ENCODE assay signal across 8 mouse cellular contexts in genomic region chr11:88214881-88215831, GRCm38 (mm10). TPM values are rescaled to one million over a fixed set of nuclear protein-coding genes. Genes with fewer than 3 reads are reported as not detected.
DNase-seq lines count a peak whose midpoint lies in the region; ATAC-seq and TF ChIP-seq lines count a peak whose summit lies in the region.

No protein-coding gene starts in this region.

- 59% methylated on average over 21 of the region's 21 CpGs for WGBS in embryonic facial prominence, embryonic 12.5 days
- WGBS in liver, postnatal 0 days (ENCODE audit: insufficient replicate concordance), result 55% methylated on average over 21 of the region's 21 CpGs

- H3K27me3 ChIP-seq in embryonic facial prominence, embryonic 12.5 days, result no peaks in the 10 kb centered on the region
- no peaks in the 10 kb centered on the region; the same call in 1 of the 2 replicates for H3K27me3 ChIP-seq in liver, postnatal 0 days (ENCODE audit: insufficient read depth, low read length)

- intact Hi-C loops in heart, postnatal 36 days (cut with DNase I), result no loop called here

- peak; percentile 58; the same call in 1 of the 2 replicates for ATAC-seq in embryonic facial prominence, embryonic 12.5 days (ENCODE audit: insufficient number of reproducible peaks, insufficient read depth, low FRiP score, low TSS enrichment)
- peak; percentile 26; the same call in 1 of the 2 replicates for ATAC-seq in megakaryocyte progenitor cell, adult 5-6 weeks (replicated peaks; ENCODE audit: poor library complexity)
- ATAC-seq in liver, postnatal 0 days, result no peak

- no peak for TF ChIP-seq CTCF in liver, postnatal 0 days (IDR thresholded peaks at IDR 0.05; ENCODE audit: low read depth)

- 0 out of 2 replicates have a peak, but pooled peaks cover 3% of the 10 kb centered on the region for H3K4me1 ChIP-seq in embryonic facial prominence, embryonic 12.5 days
- no peaks in the 10 kb centered on the region for H3K4me1 ChIP-seq in liver, postnatal 0 days (ENCODE audit: insufficient read depth)

- H3K4me3 ChIP-seq in embryonic facial prominence, embryonic 12.5 days, result no peak overlapping the region
- H3K4me3 ChIP-seq in liver, postnatal 0 days (ENCODE audit: low read depth, low read length), result no peak overlapping the region

- DNase-seq in retina, postnatal 1 day, result peak; percentile 57
- no peak for DNase-seq in retina, embryonic 14.5 days (ENCODE audit: low spot score)
- peak; percentile 61 to 68 for DNase-seq in heart, postnatal 36 days
- DNase-seq in layer of hippocampus, adult 18-20 months (ENCODE audit: low spot score in 2 of 2), result peak; percentile 59 to 80
- DNase-seq in natural killer cell, adult 2 months (ENCODE audit: low spot score in 2 of 2), result no peak
- DNase-seq in liver, postnatal 0 days, result no peak

- no peaks in the 10 kb centered on the region for H3K9me3 ChIP-seq in embryonic facial prominence, embryonic 12.5 days
- no peaks in the 10 kb centered on the region for H3K9me3 ChIP-seq in liver, postnatal 0 days (ENCODE audit: low read length)

- H3K9ac ChIP-seq in embryonic facial prominence, embryonic 12.5 days, result no peak overlapping the region
- no peak overlapping the region for H3K9ac ChIP-seq in liver, postnatal 0 days (replicated peaks)

- no peak overlapping the region for H3K27ac ChIP-seq in embryonic facial prominence, embryonic 12.5 days
- no peak overlapping the region for H3K27ac ChIP-seq in liver, postnatal 0 days (ENCODE audit: low read depth)

- H3K4me2 ChIP-seq in embryonic facial prominence, embryonic 12.5 days (replicated peaks), result no peak overlapping the region
- H3K4me2 ChIP-seq in liver, postnatal 0 days (ENCODE audit: low read depth, low read length), result no peak overlapping the region

- peaks cover 19% of the 10 kb centered on the region for H3K36me3 ChIP-seq in embryonic facial prominence, embryonic 12.5 days
- H3K36me3 ChIP-seq in liver, postnatal 0 days (replicated peaks; ENCODE audit: insufficient read depth, low read length), result peaks cover 12% of the 10 kb centered on the region

- no peak for TF ChIP-seq EP300 in liver, postnatal 0 days (IDR thresholded peaks at IDR 0.05; ENCODE audit: low read depth)

RNA-seq across cellular contexts. Expression of gene Mrps23, which starts 11.0 kb away (rescaled TPM):
- polyA plus RNA-seq in embryonic facial prominence, embryonic 12.5 days (2016; fragmentation: Nextera tagmentation; extraction: Ambion mirVana), result 63.2 and 65.3 TPM in 2 replicates
- 100 to 1,000 TPM; 273 to 312 TPM for total RNA-seq in heart, postnatal 36 days (2021)
- 10 to 100 TPM; 63.8 to 77.8 TPM for total RNA-seq in layer of hippocampus, adult 18-20 months (2021)
- 64.5 and 73.5 TPM in 2 replicates for total RNA-seq in megakaryocyte progenitor cell, adult 5-6 weeks (2015)
- total RNA-seq in megakaryocyte progenitor cell, adult 5-6 weeks (2017), result 49.0 and 90.6 TPM in 2 replicates
- 28.7 and 29.3 TPM in 2 replicates for polyA plus RNA-seq in liver, postnatal 0 days (2015; fragmentation: Nextera tagmentation; extraction: Ambion mirVana)

Comparison
In these comparisons a context has a peak if more than half of its experiments do, and no peak if none do; other contexts are left out.
1. DNase-seq: peak in retina, postnatal 1 day (single experiment), heart, postnatal 36 days (2 of 2) and layer of hippocampus, adult 18-20 months (2 of 2); none in retina, embryonic 14.5 days (single experiment), natural killer cell, adult 2 months (0 of 2) and liver, postnatal 0 days (single experiment).